Mouse (Mus musculus) G1E (cell line): ENCODE measurements at regions not wholly inside any gene's neighbourhood (a gene's known extent, or its start where the extent isn't known, plus 50 kb on each side); places are given as distances from the start of the nearest gene placed in this dataset.

Source experiments
- CTCF ChIP-seq: IDR thresholded peaks from 2 replicates; pipeline ENCODE4 v1.5.1; 2012; ENCODE audit warnings: low read depth, low read length, inconsistent platforms, mixed read lengths
- TAL1 ChIP-seq: conservative IDR thresholded peaks from 2 replicates; pipeline ENCODE4 v1.6.1; 2012; ENCODE audit warnings: low read depth, low read length, inconsistent platforms, mixed read lengths

DNA sequence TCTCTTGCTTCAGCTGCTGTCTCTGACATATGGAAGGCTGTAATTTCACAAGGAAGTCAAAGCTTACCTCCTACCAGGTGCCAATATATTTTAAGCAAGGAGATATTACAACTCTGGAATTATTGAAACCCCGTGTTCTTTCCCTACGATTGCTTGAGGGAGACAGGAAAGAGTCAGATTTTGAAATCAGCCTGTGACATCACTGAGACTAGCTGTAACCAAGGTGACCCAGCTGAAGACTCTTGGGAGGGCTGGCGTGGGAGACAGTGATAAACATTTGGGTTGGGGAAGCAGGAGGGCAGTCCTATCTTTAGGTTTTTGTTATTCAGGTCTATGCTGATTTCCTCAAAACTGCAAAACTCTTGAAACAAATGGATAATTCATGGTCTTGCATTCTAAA, 518.4 kb upstream of the Id2 start:
- TF ChIP-seq CTCF, result no peak
- TF ChIP-seq TAL1, result no peak
